ENCODE assay signal across 8 mouse cellular contexts in genomic region chr14:55095263-55095662, GRCm38 (mm10). TPM values are rescaled to one million over a fixed set of nuclear protein-coding genes. Genes with fewer than 3 reads are reported as not detected.
DNase-seq lines count a peak whose midpoint lies in the region; ATAC-seq and TF ChIP-seq lines count a peak whose summit lies in the region.

No protein-coding gene starts in this region.

- no peaks in the 10 kb centered on the region for H3K79me2 ChIP-seq in macrophage (ENCODE audit: inconsistent target)

- H3K4me1 ChIP-seq in heart, embryonic 11.5 days (ENCODE audit: control insufficient read depth, insufficient read depth, low read length) = peaks cover 20% of the 10 kb centered on the region
- H3K4me1 ChIP-seq in ES-E14 (ENCODE audit: control insufficient read depth in 2 of 2, insufficient read depth in 2 of 2, low read length in 2 of 2, poor library complexity in 1 of 2) = peaks cover 6 to 14% of the 10 kb centered on the region in 2 experiments; a peak in 2 of 4 replicates
- peaks cover 21% of the 10 kb centered on the region for H3K4me1 ChIP-seq in heart, embryonic 16.5 days (ENCODE audit: control insufficient read depth, insufficient read depth, low read length)

- peak overlapping the region; percentile 70 for H3K9ac ChIP-seq in heart, embryonic 11.5 days (ENCODE audit: low read depth, low read length)
- peak overlapping the region; percentile 83 for H3K9ac ChIP-seq in ES-E14 (ENCODE audit: insufficient read depth, low read depth, low read length, poor library complexity, severe bottlenecking)
- H3K9ac ChIP-seq in heart, embryonic 16.5 days (ENCODE audit: low read length) = peak overlapping the region; percentile 87

- H3K27ac ChIP-seq in heart, embryonic 11.5 days (ENCODE audit: low read depth, low read length) = 0 out of 2 replicates have a peak overlapping the region, but pooled peaks have one; percentile 41
- H3K27ac ChIP-seq in ES-E14 (ENCODE audit: insufficient read depth, low read depth, low read length, poor library complexity, severe bottlenecking) (peak overlapping the region; percentile 26), macrophage (peak overlapping the region; percentile 70)
- peak overlapping the region; percentile 82 for H3K27ac ChIP-seq in heart, embryonic 16.5 days (ENCODE audit: low read length)

- H3K9me3 ChIP-seq in heart, embryonic 11.5 days (replicated peaks; ENCODE audit: control insufficient read depth, low read length) = no peaks in the 10 kb centered on the region
- H3K9me3 ChIP-seq in ES-E14 (ENCODE audit: control insufficient read depth, insufficient read depth, low read depth, low read length) = no peaks in the 10 kb centered on the region
- H3K9me3 ChIP-seq in heart, embryonic 16.5 days (replicated peaks; ENCODE audit: control insufficient read depth, low read length) = no peaks in the 10 kb centered on the region

- peak overlapping the region; percentile 55 for H3K4me3 ChIP-seq in heart, embryonic 11.5 days (ENCODE audit: low read depth, low read length)
- H3K4me3 ChIP-seq in ES-E14 (ENCODE audit: insufficient read depth in 1 of 2, low read depth in 1 of 2, low read length in 2 of 2, poor library complexity in 1 of 2, severe bottlenecking in 1 of 2) = peak overlapping the region; percentile 68 to 99
- H3K4me3 ChIP-seq in heart, embryonic 16.5 days (ENCODE audit: low read length) = peak overlapping the region; percentile 90
- peak overlapping the region; percentile 78 for H3K4me3 ChIP-seq in macrophage (ENCODE audit: inconsistent target)

- no peak for ATAC-seq in heart, embryonic 11.5 days (replicated peaks; ENCODE audit: insufficient number of reproducible peaks, low FRiP score, low TSS enrichment)
- no peak for ATAC-seq in heart, embryonic 16.5 days (replicated peaks; ENCODE audit: extremely low read depth, insufficient read depth, low FRiP score)

- WGBS in heart, embryonic 11.5 days (ENCODE audit: insufficient replicate concordance) = 53% methylated on average over 9 of the region's 9 CpGs
- WGBS in heart, embryonic 16.5 days = 50% methylated on average over 9 of the region's 9 CpGs
- 55% methylated on average over 9 of the region's 9 CpGs for WGBS in macrophage (ENCODE audit: missing documents)

- no peaks in the 10 kb centered on the region; the same call in 1 of the 2 replicates for H3K36me3 ChIP-seq in heart, embryonic 11.5 days (ENCODE audit: control insufficient read depth, insufficient read depth, low read length)
- H3K36me3 ChIP-seq in ES-E14 (ENCODE audit: control insufficient read depth, insufficient read depth, low read length, poor library complexity, severe bottlenecking) = peaks cover 5% of the 10 kb centered on the region; the same call in 1 of the 2 replicates
- H3K36me3 ChIP-seq in heart, embryonic 16.5 days (ENCODE audit: control insufficient read depth, insufficient read depth) = peaks cover 8% of the 10 kb centered on the region
- H3K36me3 ChIP-seq in macrophage (ENCODE audit: inconsistent target) = peaks cover 23% of the 10 kb centered on the region

- in situ Hi-C loops in ES-E14 (cut with MboI; ENCODE audit: low sequenced_read_pairs in 2 of 2, unreplicated experiment in 2 of 2) = loop anchor here in 1 of 2 experiments (5.0 kb wide), 1 partner anchor 68 kb away; no protein-coding TSS in a partner anchor

- no peaks in the 10 kb centered on the region for H3K27me3 ChIP-seq in heart, embryonic 11.5 days (ENCODE audit: control insufficient read depth, insufficient read depth, low read length)
- H3K27me3 ChIP-seq in heart, embryonic 16.5 days (ENCODE audit: control insufficient read depth, insufficient read depth, low read length) = no peaks in the 10 kb centered on the region

- peak overlapping the region; percentile 70 for H3K4me2 ChIP-seq in heart, embryonic 11.5 days
- peak overlapping the region; percentile 91 for H3K4me2 ChIP-seq in heart, embryonic 16.5 days (ENCODE audit: low read depth, low read length)

- intact Hi-C loops in heart, postnatal 14 days (cut with DNase I) = loop anchor here (5.0 to 10.0 kb wide), 2 partner anchors 230 to 253 kb away; no protein-coding TSS in a partner anchor

- DNase-seq in heart, postnatal 14 days = no peak
- DNase-seq in ES-E14 (ENCODE audit: low read depth, low spot score) = no peak
- no peak for DNase-seq in right cerebral cortex, adult 2 months (ENCODE audit: low spot score in 2 of 2)
- DNase-seq in embryo, embryonic 9.5 days (ENCODE audit: extremely low spot score) = no peak
- DNase-seq in frontal cortex, postnatal 36 days (ENCODE audit: low spot score in 2 of 2) = no peak

TF ChIP-seq in ES-E14, 5 proteins besides CTCF, POLR2A, EP300 and RAD21:
- TF ChIP-seq ZNF384 (IDR thresholded peaks at IDR 0.05; ENCODE audit: low read depth, low read length) = no peak
- TF ChIP-seq HCFC1 (IDR thresholded peaks at IDR 0.05; ENCODE audit: borderline replicate concordance, insufficient read depth, low read length) = no peak
- no peak for TF ChIP-seq ZC3H11A (IDR thresholded peaks at IDR 0.05; ENCODE audit: borderline replicate concordance, low read depth, low read length)
- TF ChIP-seq CHD2 (IDR thresholded peaks at IDR 0.05; ENCODE audit: low read depth, low read length) = no peak
- TF ChIP-seq MAFK (IDR thresholded peaks at IDR 0.05; ENCODE audit: insufficient read depth, low read depth, low read length) = no peak

RNA-seq across cellular contexts. Expression of gene Thtpa, which starts 0.7 kb away (rescaled TPM):
- 12.4 and 15.1 TPM in 2 replicates for polyA plus RNA-seq in heart, embryonic 11.5 days (2014; fragmentation: Nextera tagmentation; extraction: Ambion mirVana)
- total RNA-seq in heart, postnatal 14 days (2021) = 10 to 100 TPM in 1 of 2 experiments, 1 to 10 TPM in 1; 9.6 to 11.4 TPM
- total RNA-seq in ES-E14 (2012; rRNA removed) = 7.9 and 11.9 TPM in 2 replicates
- polyA plus RNA-seq in heart, embryonic 16.5 days (2015; fragmentation: Nextera tagmentation; extraction: Ambion mirVana) = 16.1 and 16.9 TPM in 2 replicates
- total RNA-seq in macrophage (2018; cell fraction: chromatin; rRNA removed) = 1 to 10 TPM in 22 of 26 experiments, under 1 TPM in 4; 0.55 to 7.5 (median 1.6) TPM
- total RNA-seq in macrophage (2018; cell fraction: cytosol; rRNA removed) = 1 to 10 TPM; 2.7 to 9.8 (median 4.9) TPM
- 10 to 100 TPM in 2 of 26 experiments, 1 to 10 TPM in 24; 1.6 to 11.4 (median 3.7) TPM for total RNA-seq in macrophage (2018; cell fraction: nucleus; rRNA removed)
- 6.1 to 8.7 TPM (median 8.1 TPM) in 3 replicates for polyA plus RNA-seq in macrophage (2018)

RNA-seq across cellular contexts. Expression of gene Zfhx2, which starts 3.1 kb away (rescaled TPM):
- polyA plus RNA-seq in heart, embryonic 11.5 days (2014; fragmentation: Nextera tagmentation; extraction: Ambion mirVana) = 2.9 and 3.1 TPM in 2 replicates
- total RNA-seq in heart, postnatal 14 days (2021) = 1 to 10 TPM; 2.5 to 3.3 TPM
- 9.4 and 12.4 TPM in 2 replicates for total RNA-seq in ES-E14 (2012; rRNA removed)
- 2.5 and 3.0 TPM in 2 replicates for polyA plus RNA-seq in heart, embryonic 16.5 days (2015; fragmentation: Nextera tagmentation; extraction: Ambion mirVana)
- total RNA-seq in macrophage (2018; cell fraction: chromatin; rRNA removed) = 10 to 100 TPM; 14.8 to 51.9 (median 22.9) TPM
- 1 to 10 TPM; 2.6 to 6.2 (median 3.8) TPM for total RNA-seq in macrophage (2018; cell fraction: cytosol; rRNA removed)
- 10 to 100 TPM in 21 of 26 experiments, 1 to 10 TPM in 5; 6.8 to 37.1 (median 13.6) TPM for total RNA-seq in macrophage (2018; cell fraction: nucleus; rRNA removed)
- polyA plus RNA-seq in macrophage (2018) = 2.1 to 2.9 TPM (median 2.7 TPM) in 3 replicates

RNA-seq across cellular contexts. Expression of gene Ap1g2, which starts 11.1 kb away (rescaled TPM):
- 9.1 and 11.4 TPM in 2 replicates for polyA plus RNA-seq in heart, embryonic 11.5 days (2014; fragmentation: Nextera tagmentation; extraction: Ambion mirVana)
- 1 to 10 TPM; 4.6 to 5.4 TPM for total RNA-seq in heart, postnatal 14 days (2021)
- 5.9 and 14.1 TPM in 2 replicates for total RNA-seq in ES-E14 (2012; rRNA removed)
- 10.4 and 14.2 TPM in 2 replicates for polyA plus RNA-seq in heart, embryonic 16.5 days (2015; fragmentation: Nextera tagmentation; extraction: Ambion mirVana)
- total RNA-seq in macrophage (2018; cell fraction: chromatin; rRNA removed) = 100 to 1,000 TPM in 18 of 26 experiments, 10 to 100 TPM in 8; 70.1 to 188 (median 129) TPM
- 10 to 100 TPM; 24.0 to 43.2 (median 31.6) TPM for total RNA-seq in macrophage (2018; cell fraction: cytosol; rRNA removed)
- total RNA-seq in macrophage (2018; cell fraction: nucleus; rRNA removed) = 100 to 1,000 TPM in 9 of 26 experiments, 10 to 100 TPM in 17; 38.0 to 144 (median 85.2) TPM
- polyA plus RNA-seq in macrophage (2018) = 18.1 to 20.8 TPM (median 18.4 TPM) in 3 replicates

RNA-seq across cellular contexts. Expression of gene Jph4, which starts 21.5 kb away (rescaled TPM):
- 0.31 and 0.59 TPM in 2 replicates for polyA plus RNA-seq in heart, embryonic 11.5 days (2014; fragmentation: Nextera tagmentation; extraction: Ambion mirVana)
- total RNA-seq in heart, postnatal 14 days (2021) = under 1 TPM; 0.10 to 0.36 TPM
- 1.7 and 3.8 TPM in 2 replicates for total RNA-seq in ES-E14 (2012; rRNA removed)
- polyA plus RNA-seq in heart, embryonic 16.5 days (2015; fragmentation: Nextera tagmentation; extraction: Ambion mirVana) = 0.09 and 0.25 TPM in 2 replicates
- total RNA-seq in macrophage (2018; cell fraction: chromatin; rRNA removed) = under 1 TPM in 1 of 26 experiments, not detected in 25; 0.19 TPM
- under 1 TPM in 3 of 26 experiments, not detected in 23; under 0.01 to 0.10 (median 0.04) TPM for total RNA-seq in macrophage (2018; cell fraction: cytosol; rRNA removed)
- total RNA-seq in macrophage (2018; cell fraction: nucleus; rRNA removed) = not detected
- 0.05 TPM in 1 of 3 replicates, not detected in the others for polyA plus RNA-seq in macrophage (2018)

Comparison
In these comparisons a context has a peak if more than half of its experiments do, and no peak if none do; other contexts are left out.
1. H3K27ac ChIP-seq: peak in every context shown above with its lines; median percentile 82 in heart, embryonic 16.5 days; 70 in macrophage; 41 in heart, embryonic 11.5 days; 26 in ES-E14.